Mouse (Mus musculus): Measurements from ENCODE around the gene Ube2q1.
"Not testable (repeated sequence)": the region's sequence is repeated elsewhere in the genome, so short reads cannot be mapped to it uniquely, and the experiment has no call there.

Gene Ube2q1

GRCm38 (mm10) chr3:89786275-89786674, 12.9 kb downstream of the Ube2q1 start:
- DNase-seq (ENCODE audit: low spot score in 2 of 2) = no peak

- DNase-seq (ENCODE audit: low spot score in 2 of 2) = no peak
These were observed 15.4 kb downstream of the Ube2q1 start for GRCm38 (mm10) chr3:89788680-89789352.

- DNase-seq (ENCODE audit: low spot score in 2 of 2) = no peak
These were observed 21.2 kb downstream of the Ube2q1 start for GRCm38 (mm10) chr3:89794616-89795015.

GRCm38 (mm10) chr3:89795746-89796145, 22.3 kb downstream of the Ube2q1 start:
- no peak for DNase-seq (ENCODE audit: low spot score in 2 of 2)

- DNase-seq (ENCODE audit: low spot score in 2 of 2) = peak; percentile 37 to 60
These were observed 22.9 kb downstream of the Ube2q1 start for GRCm38 (mm10) chr3:89796358-89796757.

- no peak for DNase-seq (ENCODE audit: low spot score in 2 of 2)
These were observed 25.1 kb downstream of the Ube2q1 start for GRCm38 (mm10) chr3:89798518-89798917.

- DNase-seq (ENCODE audit: low spot score in 2 of 2) = no peak
These were observed 26.1 kb downstream of the Ube2q1 start for GRCm38 (mm10) chr3:89799476-89799875.

- DNase-seq (ENCODE audit: low spot score in 2 of 2) = not testable (repeated sequence)
These were observed 26.7 kb downstream of the Ube2q1 start for GRCm38 (mm10) chr3:89800078-89800477.

- DNase-seq (ENCODE audit: low spot score in 2 of 2) = no peak
These were observed 27.5 kb downstream of the Ube2q1 start for GRCm38 (mm10) chr3:89800774-89801506.

GRCm38 (mm10) chr3:89801507-89801847, 28.1 kb downstream of the Ube2q1 start:
- peak; percentile 22 to 51 for DNase-seq (ENCODE audit: low spot score in 2 of 2)

- no peak for DNase-seq (ENCODE audit: low spot score in 2 of 2)
These were observed 29.5 kb downstream of the Ube2q1 start for GRCm38 (mm10) chr3:89802876-89803275.

- DNase-seq (ENCODE audit: low spot score in 2 of 2) = no peak
These were observed 31.8 kb downstream of the Ube2q1 start for GRCm38 (mm10) chr3:89805179-89805578.

GRCm38 (mm10) chr3:89806751-89807150, 33.3 kb downstream of the Ube2q1 start:
- DNase-seq (ENCODE audit: low spot score in 2 of 2) = no peak

GRCm38 (mm10) chr3:89807171-89807570, 33.8 kb downstream of the Ube2q1 start:
- no peak for DNase-seq (ENCODE audit: low spot score in 2 of 2)

GRCm38 (mm10) chr3:89807881-89808280, 34.5 kb downstream of the Ube2q1 start:
- no peak for DNase-seq (ENCODE audit: low spot score in 2 of 2)

- no peak for DNase-seq (ENCODE audit: low spot score in 2 of 2)
These were observed 35.2 kb downstream of the Ube2q1 start for GRCm38 (mm10) chr3:89808638-89809037.

GRCm38 (mm10) chr3:89810841-89811240, 37.4 kb downstream of the Ube2q1 start:
- no peak for DNase-seq (ENCODE audit: low spot score in 2 of 2)

GRCm38 (mm10) chr3:89812166-89812565, 38.8 kb downstream of the Ube2q1 start:
- no peak for DNase-seq (ENCODE audit: low spot score in 2 of 2)

- DNase-seq (ENCODE audit: low spot score in 2 of 2) = no peak
These were observed 40.6 kb downstream of the Ube2q1 start for GRCm38 (mm10) chr3:89814051-89814450.

GRCm38 (mm10) chr3:89817056-89817455, 43.6 kb downstream of the Ube2q1 start:
- no peak for DNase-seq (ENCODE audit: low spot score in 2 of 2)

- DNase-seq (ENCODE audit: low spot score in 2 of 2) = no peak
These were observed 45.2 kb downstream of the Ube2q1 start for GRCm38 (mm10) chr3:89818605-89819004.

GRCm38 (mm10) chr3:89819897-89820296, 46.5 kb downstream of the Ube2q1 start:
- no peak for DNase-seq (ENCODE audit: low spot score in 2 of 2)

- DNase-seq (ENCODE audit: low spot score in 2 of 2) = no peak
These were observed 47.1 kb downstream of the Ube2q1 start for GRCm38 (mm10) chr3:89820311-89821095.

Measured in heart, adult 9 months (tissue).